Mouse (Mus musculus) spleen, adult 18-20 months (tissue): ENCODE measurements around the gene Clk1.
"Not testable (repeated sequence)": the region's sequence is repeated elsewhere in the genome, so short reads cannot be mapped to it uniquely, and the experiment has no call there.

Source experiments
- DNase-seq, 2 experiments: peaks; one replicate each; pipeline ENCODE4 v3.0.0; 2022; ENCODE audit warnings: mixed read lengths in 2 of 2

The Clk1 gene

DNA sequence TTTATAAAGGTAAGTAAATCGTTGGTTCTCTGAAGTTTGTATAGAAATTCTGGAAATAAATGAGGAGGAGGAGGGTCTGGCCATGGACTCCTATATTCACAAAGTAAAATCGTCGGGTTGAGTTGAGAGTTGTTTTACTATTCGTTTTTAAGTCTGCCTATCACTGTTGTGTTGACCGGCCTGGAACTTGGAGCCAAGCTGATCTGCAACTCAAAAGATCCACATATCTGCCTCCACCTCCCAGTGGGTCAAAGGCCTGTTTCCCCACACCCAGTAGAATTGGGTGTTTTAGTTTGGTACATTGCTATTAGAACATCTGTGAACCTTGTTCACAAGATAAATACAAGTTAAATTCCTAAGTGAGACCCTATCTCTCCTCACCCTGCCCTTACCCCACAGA is 20.1 kb downstream of the Clk1 start:
- no peak for DNase-seq

DNA sequence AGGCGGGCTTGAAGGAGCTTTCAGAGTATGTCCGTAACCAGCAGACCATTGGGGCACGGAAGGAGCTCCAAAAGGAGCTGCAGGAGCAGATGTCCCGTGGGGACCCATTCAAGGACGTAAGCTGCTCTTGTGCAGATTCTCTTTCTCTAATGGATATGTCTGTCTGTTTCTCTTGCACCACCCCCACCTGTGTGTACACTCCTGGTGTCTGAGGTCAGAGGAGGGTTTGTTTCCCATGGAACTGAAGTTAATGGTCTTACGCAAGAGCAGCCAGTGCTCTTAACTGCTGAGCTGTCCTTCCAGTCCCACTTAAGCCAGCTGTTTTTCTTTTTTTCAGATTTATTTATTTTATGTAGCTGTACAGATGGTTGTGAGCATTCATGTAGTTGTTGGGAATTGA is 22.5 kb downstream of the Clk1 start:
- DNase-seq: no peak

DNA sequence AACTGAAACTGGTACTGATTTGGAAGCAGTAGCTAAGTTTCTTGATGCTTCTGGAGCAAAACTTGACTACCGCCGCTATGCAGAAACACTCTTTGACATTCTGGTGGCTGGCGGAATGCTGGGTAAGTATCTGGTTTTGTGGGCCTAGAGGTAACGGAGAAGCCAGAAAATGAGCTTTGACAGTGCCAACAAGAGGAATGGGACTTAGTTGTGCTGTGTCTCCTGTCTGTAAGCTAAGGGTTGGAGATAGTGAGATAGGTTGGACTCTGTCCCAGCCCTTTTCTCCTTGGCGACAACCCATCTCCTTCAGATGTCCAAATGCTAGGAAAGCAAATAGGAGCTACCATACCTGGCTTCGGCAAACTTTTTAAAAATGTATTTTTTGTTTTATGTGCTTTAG is 26.1 kb downstream of the Clk1 start:
- DNase-seq: no peak

DNA sequence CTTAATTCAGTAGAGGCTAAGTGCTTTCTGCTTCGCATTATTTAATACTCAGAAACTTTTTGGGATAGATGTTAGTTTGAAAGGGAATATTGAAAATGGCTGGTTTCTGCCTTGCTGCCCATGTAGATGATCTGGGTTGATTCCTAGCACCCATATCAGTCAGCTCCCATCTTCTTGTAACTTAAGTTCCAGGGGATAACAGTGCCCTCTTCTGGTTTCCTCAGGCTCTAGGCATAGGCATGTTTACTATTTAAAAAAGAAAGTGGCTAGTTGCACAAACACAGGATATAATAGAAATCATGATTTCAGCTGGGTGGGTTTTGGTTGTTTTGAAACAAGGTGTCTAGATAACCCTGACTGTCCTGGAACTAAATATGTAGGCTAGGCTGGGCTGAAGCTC is 27.7 kb downstream of the Clk1 start:
- no peak for DNase-seq

DNA sequence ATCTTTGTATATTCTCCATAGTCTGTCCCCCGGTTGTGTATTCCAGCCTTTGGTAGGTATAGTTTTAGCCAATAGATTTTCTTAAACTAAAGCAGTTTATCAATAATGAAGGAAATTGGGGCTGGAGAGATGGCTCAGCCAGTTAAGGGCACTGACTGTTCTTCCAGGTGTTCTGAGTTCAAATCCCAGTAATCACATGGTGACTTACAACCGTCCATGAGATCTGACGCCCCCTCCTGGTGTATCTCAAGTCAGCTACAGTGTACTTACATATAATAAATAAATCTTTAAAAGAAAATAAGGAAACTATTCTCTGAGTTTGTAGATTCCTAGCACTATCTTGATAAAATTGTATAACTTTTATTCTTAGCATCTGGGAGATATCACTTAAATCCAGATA is 28.5 kb downstream of the Clk1 start:
- DNase-seq: no peak

DNA sequence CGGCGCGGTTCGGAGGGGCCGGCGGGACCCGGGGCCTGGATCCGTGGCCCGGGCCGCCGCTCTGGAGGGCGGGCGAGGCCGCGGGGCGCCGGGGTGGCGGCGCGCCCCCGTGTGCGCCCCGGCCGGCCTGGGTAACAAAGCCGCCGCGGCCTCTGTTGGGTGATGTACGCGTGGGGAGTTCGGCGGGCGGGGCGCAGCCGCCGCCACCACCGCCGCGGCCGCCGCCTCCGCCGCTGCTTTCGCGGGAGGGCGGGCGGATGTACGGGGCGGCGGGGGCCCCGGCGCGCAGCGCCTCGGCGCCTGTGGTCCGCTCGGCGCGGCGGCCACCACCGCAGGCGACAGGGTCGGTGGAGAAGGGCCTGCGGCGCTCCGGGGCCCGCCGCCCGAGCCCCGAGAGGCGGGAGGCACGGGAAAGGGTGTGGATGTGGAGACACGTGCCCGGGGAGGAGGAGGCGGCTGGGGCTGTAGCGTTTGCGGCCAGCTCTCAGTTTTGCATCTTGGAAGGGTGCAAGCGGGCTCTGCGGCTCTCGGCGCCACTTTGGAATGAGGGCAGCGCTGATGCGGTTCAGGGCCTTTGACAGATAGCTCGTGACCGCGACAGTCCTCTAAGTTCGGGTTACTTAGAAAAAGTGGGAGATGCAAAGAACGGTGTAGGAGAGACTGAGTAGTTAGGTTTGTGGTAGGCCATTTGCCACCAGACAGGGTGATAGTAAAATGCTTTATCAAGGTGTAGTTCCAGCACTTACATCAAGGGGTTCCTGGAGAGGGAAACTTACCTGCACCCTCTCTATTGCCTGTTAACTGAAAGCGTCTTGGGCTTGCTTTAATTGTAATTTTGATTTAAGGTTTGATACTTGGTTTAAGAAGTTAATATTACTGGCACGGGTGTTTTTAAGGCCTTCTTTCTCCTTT is 30.3 kb downstream of the Clk1 start:
- no peak for DNase-seq

DNA sequence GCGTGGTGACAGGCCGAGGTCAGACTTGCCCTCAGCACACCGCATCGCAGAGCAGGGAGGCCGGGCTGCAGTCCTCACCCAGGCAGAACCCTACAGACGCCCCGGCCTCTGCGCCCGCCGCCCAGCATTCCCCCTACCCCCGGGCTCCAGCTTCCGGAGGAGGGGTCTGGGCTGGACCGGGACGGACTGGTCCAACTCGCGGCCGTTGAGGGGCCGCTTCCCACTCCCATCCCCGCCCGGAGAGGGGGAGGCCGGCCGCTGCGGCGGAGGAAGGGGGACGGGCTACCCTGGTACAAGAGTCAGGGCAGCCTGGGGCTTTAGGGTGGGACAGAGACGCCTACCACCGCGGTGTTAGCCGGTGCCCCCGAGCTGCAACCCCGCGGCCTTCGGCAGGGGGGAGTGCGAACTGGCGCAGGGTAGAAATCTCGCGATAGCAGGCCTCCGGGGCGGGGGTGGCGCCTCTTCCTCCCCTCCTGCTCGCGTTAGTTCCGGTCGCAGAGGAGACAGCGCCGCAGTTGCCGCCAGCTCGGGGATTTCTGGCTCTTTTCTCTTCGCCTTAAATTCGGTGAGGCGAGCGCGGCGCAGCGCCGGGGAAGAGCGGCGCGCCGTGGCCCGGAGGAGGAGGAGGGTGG is 31.1 kb downstream of the Clk1 start, which contains the start of gene Bzw1:
Gene Bzw1 (plus strand): TSS at position 247 of the 632 bp plus-strand sequence.
- DNase-seq: peak; percentile 89 to 92

DNA sequence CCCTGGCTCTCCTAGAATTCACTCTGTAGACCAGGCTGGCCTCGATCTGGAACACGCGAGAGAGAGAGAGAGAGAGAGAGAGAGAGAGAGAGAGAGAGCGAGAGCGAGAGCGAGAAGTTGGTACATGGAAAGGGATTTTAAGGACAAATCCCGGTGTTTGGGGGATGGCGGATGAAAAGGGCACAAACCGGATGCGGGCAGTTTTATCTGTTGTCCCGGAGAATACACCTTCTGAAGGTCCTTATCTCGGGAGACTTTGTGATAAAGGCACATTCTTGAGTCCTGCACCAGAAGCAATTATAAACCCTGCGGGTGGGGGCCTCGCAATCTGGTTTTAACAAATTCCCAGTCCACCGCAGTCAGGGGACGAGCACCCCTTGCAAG is 31.6 kb downstream of the Clk1 start:
- no peak for DNase-seq

DNA sequence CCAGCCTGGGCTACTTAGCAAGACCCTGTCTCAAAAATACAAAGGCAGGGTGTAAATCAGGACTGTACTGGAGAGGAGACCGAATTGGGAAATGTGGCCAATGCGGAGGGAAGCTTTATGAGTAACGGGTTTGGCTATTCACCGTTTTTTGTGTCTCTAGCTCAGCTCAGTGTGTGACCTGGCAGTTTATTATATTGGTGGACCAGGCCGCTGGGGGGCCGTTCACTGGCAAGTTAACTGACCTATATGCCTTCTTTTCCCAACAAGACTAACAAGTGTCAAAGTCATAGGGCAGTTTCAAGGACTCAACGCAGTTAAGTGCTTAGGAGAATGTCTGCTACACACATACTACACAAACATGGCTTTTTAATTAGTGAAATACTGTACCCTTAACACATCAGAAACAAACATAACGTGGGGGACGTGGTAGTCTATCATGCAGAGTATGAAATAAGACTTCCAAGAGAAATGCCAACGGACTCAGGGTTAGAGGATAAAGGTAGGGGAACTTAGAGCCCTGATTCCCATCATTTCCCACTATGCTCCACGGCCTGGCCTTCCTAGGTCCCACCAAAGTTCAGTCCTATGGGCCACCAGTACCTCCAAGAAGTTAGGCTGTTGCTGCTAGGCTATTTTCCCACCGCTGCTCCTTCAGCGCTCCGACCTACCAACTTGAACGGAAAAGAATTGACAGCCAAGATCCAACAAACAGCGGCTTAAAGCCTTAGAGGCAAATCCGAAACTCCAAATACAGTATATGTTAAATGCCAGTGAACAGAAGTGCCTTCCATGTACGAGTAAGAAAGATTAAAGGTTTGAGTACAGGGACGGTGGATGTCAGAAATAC is 32.2 kb downstream of the Clk1 start:
- no peak for DNase-seq

DNA sequence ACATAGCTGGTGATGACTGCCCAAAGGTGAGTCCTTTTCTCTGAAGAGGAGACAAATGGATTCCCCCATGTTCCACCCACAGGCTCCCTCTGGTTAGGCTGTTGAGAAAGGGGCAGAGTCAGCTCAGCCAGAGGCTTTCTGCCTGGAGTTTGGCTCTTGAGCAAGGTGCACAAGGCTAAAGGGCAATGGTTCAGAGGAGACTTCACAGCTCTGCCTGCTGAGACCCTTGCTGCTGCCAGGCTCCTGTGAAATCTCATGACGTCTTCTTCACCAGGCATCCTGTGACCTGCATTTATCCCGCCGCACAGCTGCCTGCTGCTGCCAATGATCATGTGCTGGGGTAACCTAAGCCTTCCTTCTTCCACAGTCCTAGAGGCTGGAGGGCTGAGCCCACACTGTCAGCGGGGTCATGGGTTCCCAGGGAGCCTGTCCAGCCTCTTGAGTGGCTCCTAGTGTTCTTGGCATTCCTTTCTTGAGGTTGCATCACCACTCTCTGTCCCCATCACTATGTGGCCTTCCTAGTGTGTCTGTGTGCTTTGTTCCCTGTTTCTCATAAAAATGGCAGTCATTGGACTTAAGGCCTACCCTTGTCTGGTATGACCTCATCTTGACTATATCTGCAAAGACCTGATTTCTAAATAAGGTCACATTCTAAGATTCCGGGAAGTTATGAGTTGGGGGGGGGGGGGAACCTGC is 41.1 kb downstream of the Clk1 start:
- no peak for DNase-seq

DNA sequence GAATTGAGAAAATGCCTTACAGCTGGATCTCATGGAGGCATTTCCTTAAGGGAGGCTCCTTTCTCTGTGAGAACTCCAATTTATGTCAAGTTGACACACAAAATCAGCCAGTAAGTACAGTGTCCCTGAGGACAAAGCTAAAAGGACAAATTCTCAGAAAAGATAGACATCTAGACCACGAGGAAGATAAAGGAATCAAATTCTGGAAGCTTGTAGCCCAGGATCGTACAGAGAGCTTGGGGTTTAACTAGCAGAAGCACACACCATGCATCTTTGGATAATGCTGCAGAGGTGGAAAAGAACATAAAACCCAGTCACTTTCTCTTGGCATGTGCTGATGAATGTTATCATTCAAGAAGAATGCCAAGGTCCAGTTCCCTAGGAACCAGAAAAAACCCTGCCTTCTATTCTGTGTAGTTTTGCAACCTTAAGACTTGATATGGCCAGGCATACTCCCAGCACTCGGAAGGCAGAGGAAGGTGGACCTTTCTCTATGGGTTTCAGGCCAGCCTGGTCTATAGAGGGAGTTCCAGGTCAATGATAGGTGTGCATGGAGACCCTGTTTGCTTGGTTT is 48.2 kb downstream of the Clk1 start:
- no peak for DNase-seq

DNA sequence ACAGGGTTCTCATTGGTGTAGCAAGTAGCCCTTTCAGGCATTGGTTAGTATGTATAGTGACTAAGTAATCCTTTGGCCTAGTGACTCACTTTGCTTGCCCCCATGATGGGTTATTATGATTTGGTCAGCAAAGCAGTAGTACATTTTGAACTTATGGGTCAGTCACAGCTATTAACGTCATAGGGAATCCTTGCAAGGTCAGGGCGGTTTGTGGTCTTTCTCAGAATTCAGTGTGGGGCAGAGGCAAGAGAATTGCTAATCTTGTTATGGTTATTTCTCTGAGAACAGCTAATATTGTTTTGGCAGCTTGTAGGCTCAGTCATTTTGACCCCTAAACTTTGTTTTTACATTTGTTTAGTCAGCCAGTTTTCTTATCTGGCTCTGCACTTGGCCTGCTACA is 49.6 kb downstream of the Clk1 start:
- not testable (repeated sequence) for DNase-seq

DNA sequence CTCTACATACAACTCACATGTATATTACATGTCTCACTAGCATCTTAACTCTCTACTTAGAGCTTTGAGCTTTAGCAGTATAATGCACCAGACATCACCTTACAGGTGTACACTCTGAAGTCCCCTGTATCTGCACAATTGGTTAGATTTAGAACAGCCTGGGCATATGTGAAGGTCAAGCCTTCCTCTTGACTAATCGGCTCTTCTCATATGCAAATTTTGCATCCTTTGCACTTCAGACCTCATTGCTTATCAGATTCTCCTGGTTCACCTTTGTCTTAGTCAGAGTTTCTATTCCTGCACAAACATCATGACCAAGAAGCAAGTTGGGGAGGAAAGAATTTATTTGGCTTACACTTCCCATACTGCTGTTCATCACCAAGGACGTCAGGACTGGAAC is 54.1 kb downstream of the Clk1 start:
- no peak for DNase-seq

DNA sequence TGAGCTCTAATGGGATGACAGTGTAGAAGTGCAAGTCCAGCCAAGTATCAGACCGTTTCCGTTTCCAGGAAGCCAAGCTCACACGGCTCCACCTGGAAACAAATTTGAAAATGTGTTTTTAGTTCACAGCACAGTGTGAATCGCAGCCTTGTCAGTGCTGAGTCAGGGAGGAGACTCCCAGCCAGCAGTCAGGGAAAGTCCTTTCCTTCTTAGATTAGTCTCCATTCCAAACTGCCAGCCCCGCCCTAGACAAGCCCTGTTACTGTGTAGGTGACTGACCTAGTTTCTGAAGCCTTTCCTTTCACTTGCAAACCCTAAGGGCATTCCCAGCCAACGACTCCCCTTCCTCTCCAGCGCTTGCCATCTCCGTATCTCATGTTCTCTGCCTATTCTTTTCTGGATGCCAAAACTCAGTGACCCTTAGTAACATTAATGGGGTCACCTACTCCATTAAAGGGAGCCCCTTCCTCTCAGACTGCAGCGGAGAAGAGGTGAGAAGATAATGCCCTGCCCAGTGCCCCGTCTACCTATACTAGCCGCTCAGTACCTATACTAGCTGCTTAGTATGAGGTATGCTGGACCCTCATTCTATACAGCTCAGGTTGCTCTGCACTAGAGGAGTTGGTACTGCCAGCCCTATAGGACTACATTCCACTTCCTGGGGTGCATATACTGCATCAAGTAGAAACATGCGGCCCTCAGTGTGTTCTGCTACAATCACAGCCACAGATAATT is 57.0 kb downstream of the Clk1 start:
- no peak for DNase-seq

DNA sequence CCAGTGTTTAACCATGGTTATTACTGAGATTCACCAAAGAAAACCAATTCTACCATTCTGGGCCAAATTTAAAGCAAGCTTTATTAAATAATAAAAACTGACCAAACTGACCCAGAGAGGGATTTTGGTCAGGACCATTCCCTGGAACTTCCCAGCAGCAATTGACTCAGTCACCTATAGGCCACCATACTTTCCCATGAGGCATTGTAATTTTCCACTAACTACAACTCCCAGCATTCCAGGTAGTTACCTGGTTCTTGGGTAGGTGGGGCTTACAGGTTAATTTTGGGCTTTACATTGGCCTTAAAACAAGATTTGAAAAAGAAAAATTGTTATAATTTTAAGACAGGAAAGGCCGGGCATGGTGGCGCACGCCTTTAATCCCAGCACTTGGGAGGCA is 58.0 kb downstream of the Clk1 start:
- no peak for DNase-seq

DNA sequence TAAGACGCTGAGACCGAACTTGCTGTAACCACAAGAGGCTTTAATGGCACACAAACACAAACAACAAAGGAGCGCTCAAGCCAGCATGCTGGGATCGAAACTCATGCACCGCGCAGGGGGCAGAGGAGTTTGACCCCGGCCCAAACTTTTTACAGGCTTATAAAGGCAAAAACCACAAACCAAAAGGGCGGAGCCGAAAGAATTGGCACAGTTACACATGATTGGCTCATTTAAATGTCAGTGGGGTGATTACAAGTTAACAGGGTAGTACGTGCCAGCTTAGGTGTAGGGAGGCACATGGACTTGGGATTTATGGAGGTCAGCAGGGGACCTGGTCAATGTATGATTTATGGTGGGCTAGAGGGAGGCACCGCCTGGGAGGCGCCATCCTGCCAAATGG is 59.3 kb downstream of the Clk1 start:
- no peak for DNase-seq

DNA sequence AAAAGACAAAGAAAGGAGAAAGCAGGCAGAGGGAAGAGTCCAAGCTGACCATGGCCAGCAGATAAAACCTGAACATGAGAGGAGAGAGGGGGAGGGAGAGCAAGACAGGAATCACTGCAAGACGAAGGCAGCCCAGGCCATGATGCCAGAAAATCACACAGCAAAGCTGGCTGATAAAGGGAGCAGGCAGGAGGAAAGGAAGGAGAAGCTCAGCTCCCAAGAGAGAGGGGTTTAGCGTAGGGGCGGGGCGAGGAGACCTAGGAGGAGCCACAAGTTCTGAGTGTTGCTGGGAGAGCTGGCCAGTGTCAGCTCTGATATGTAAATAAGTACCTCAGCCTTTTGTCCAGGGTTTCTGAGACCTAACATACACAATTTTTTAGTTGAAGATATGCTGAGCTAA is 61.6 kb downstream of the Clk1 start:
- DNase-seq: no peak
